Comparison of ENCODE assay signal across 22 mouse cellular contexts in the genomic region with DNA sequence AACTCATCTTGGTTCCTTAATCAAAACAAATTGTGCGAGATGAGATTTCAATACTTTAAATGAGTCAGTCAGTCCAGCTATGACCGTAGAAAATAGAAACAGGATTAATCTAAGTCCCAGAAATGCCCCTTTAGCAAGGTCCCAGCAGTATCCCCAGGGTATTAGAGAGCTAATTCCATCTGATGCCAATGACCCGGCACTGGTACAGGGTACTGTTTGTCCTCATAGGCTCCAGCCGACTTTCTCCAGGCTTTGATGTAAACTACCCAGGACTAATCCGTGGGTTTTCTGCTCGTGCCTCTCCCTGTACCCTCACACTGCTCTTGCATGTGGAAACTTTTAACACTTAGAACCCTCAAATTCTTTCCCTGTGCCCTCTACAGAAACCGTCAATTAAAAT. TPM values are rescaled to one million over a fixed set of nuclear protein-coding genes. Genes with fewer than 3 reads are reported as not detected.
DNase-seq lines count a peak whose midpoint lies in the region; ATAC-seq and TF ChIP-seq lines count a peak whose summit lies in the region.
"Had no signal": no experiment of that assay in that cellular context is flagged by ENCODE, and none has a peak within 500 bp of the region (broad histone marks: within the 10 kb centered on the region; RNA-seq: fewer than 3 reads in every experiment).

No protein-coding gene starts in this region.

- DNase-seq in heart, adult 11 months: peak; percentile 87
- no peak for DNase-seq in heart, postnatal 10 days
- DNase-seq in midbrain, embryonic 14.5 days: peak; percentile 18
- DNase-seq in midbrain, embryonic 11.5 days (ENCODE audit: low spot score, missing footprints): no peak
- peak; percentile 23 for DNase-seq in brain, embryonic 14.5 days (ENCODE audit: low read depth)
- DNase-seq in stomach, postnatal 0 days (ENCODE audit: low spot score): peak; percentile 2
- DNase-seq in urinary bladder, postnatal 4 days (ENCODE audit: low spot score in 2 of 2): no peak
- DNase-seq: adrenal gland, postnatal 10 days; adrenal gland, postnatal 36 days; cerebellum, adult 11 months; cerebellum, adult 9-11 months; forebrain, postnatal 0 days; gastrocnemius, postnatal 25 days; heart, adult 2 months had no signal

- H3K9me3 ChIP-seq in midbrain, embryonic 14.5 days (ENCODE audit: control insufficient read depth, low read length): no peaks in the 10 kb centered on the region
- no peaks in the 10 kb centered on the region for H3K9me3 ChIP-seq in midbrain, embryonic 11.5 days (ENCODE audit: control insufficient read depth, low read length)
- H3K9me3 ChIP-seq in stomach, postnatal 0 days (ENCODE audit: control insufficient read depth, low read length): no peaks in the 10 kb centered on the region
- H3K9me3 ChIP-seq: embryonic facial prominence, embryonic 12.5 days; embryonic facial prominence, embryonic 15.5 days; heart, embryonic 10.5 days; heart, embryonic 13.5 days; hindbrain, embryonic 12.5 days; hindbrain, embryonic 15.5 days had no signal

- no peak overlapping the region for H3K4me2 ChIP-seq in midbrain, embryonic 14.5 days (ENCODE audit: low read length)
- no peak overlapping the region for H3K4me2 ChIP-seq in midbrain, embryonic 11.5 days
- H3K4me2 ChIP-seq in stomach, postnatal 0 days (replicated peaks; ENCODE audit: low read depth): no peak overlapping the region
- H3K4me2 ChIP-seq: embryonic facial prominence, embryonic 12.5 days; embryonic facial prominence, embryonic 15.5 days; heart, embryonic 13.5 days; hindbrain, embryonic 12.5 days; hindbrain, embryonic 15.5 days had no signal

- H3K36me3 ChIP-seq in midbrain, embryonic 14.5 days (ENCODE audit: control insufficient read depth, insufficient read depth, low read length): no peaks in the 10 kb centered on the region
- no peaks in the 10 kb centered on the region for H3K36me3 ChIP-seq in midbrain, embryonic 11.5 days (ENCODE audit: control insufficient read depth, insufficient read depth, low read length)
- no peaks in the 10 kb centered on the region for H3K36me3 ChIP-seq in stomach, postnatal 0 days (ENCODE audit: control insufficient read depth, insufficient read depth, low read length)
- H3K36me3 ChIP-seq: embryonic facial prominence, embryonic 12.5 days; embryonic facial prominence, embryonic 15.5 days; heart, embryonic 10.5 days; heart, embryonic 13.5 days; hindbrain, embryonic 12.5 days; hindbrain, embryonic 15.5 days had no signal

- 26% methylated on average over 7 of the region's 7 CpGs for WGBS in midbrain, embryonic 14.5 days
- 35% methylated on average over 7 of the region's 7 CpGs for WGBS in midbrain, embryonic 11.5 days
- WGBS in stomach, postnatal 0 days: 59% methylated on average over 7 of the region's 7 CpGs

- no peak overlapping the region for H3K27ac ChIP-seq in midbrain, embryonic 14.5 days (replicated peaks; ENCODE audit: low read depth, low read length)
- H3K27ac ChIP-seq in midbrain, embryonic 11.5 days (ENCODE audit: low read depth, low read length): no peak overlapping the region
- no peak overlapping the region for H3K27ac ChIP-seq in stomach, postnatal 0 days (replicated peaks)
- H3K27ac ChIP-seq: embryonic facial prominence, embryonic 12.5 days; embryonic facial prominence, embryonic 15.5 days; heart, adult 2 months; heart, embryonic 10.5 days; heart, embryonic 13.5 days; hindbrain, embryonic 12.5 days; hindbrain, embryonic 15.5 days had no signal

- H3K4me3 ChIP-seq in midbrain, embryonic 14.5 days (replicated peaks; ENCODE audit: low read depth, low read length): no peak overlapping the region
- H3K4me3 ChIP-seq in midbrain, embryonic 11.5 days (ENCODE audit: low read depth, low read length): no peak overlapping the region
- no peak overlapping the region for H3K4me3 ChIP-seq in stomach, postnatal 0 days (ENCODE audit: low read depth, low read length)
- H3K4me3 ChIP-seq: embryonic facial prominence, embryonic 12.5 days; embryonic facial prominence, embryonic 15.5 days; heart, adult 2 months; heart, embryonic 10.5 days; heart, embryonic 13.5 days; hindbrain, embryonic 12.5 days; hindbrain, embryonic 15.5 days had no signal

- no peak for TF ChIP-seq POLR2A in brain, embryonic 14.5 days (IDR thresholded peaks at IDR 0.05; ENCODE audit: borderline replicate concordance, extremely low read depth, insufficient read depth, insufficient read length, poor library complexity, severe bottlenecking)

- no peaks in the 10 kb centered on the region for H3K4me1 ChIP-seq in midbrain, embryonic 14.5 days (ENCODE audit: control insufficient read depth, insufficient read depth, low read length)
- H3K4me1 ChIP-seq in midbrain, embryonic 11.5 days (ENCODE audit: control insufficient read depth, insufficient read depth, low read length): 0 out of 2 replicates have a peak, but pooled peaks cover 3% of the 10 kb centered on the region
- H3K4me1 ChIP-seq in stomach, postnatal 0 days (replicated peaks; ENCODE audit: control insufficient read depth, insufficient read depth): no peaks in the 10 kb centered on the region
- H3K4me1 ChIP-seq: heart, embryonic 10.5 days; heart, embryonic 13.5 days had no signal

- no peak for TF ChIP-seq CTCF in brain, embryonic 14.5 days (IDR thresholded peaks at IDR 0.05; ENCODE audit: borderline replicate concordance, extremely low read depth, insufficient read depth, insufficient read length)
- TF ChIP-seq CTCF in stomach, postnatal 0 days (IDR thresholded peaks at IDR 0.05; ENCODE audit: low read depth): no peak

- intact Hi-C loops in heart, postnatal 10 days (cut with DNase I): no loop called here

- no peak for ATAC-seq in midbrain, embryonic 14.5 days (ENCODE audit: low FRiP score, low TSS enrichment)
- ATAC-seq in midbrain, embryonic 11.5 days (ENCODE audit: low FRiP score): no peak
- ATAC-seq in stomach, postnatal 0 days (ENCODE audit: low FRiP score, low TSS enrichment): no peak
- ATAC-seq: activated CD4-positive, CD25-positive, alpha-beta regulatory T cell, adult 4 months; forebrain, embryonic 14.5 days; forebrain, postnatal 0 days had no signal

- no peak overlapping the region for H3K9ac ChIP-seq in midbrain, embryonic 14.5 days (replicated peaks; ENCODE audit: low read length)
- H3K9ac ChIP-seq in midbrain, embryonic 11.5 days (ENCODE audit: low read length): no peak overlapping the region
- H3K9ac ChIP-seq in stomach, postnatal 0 days (ENCODE audit: low read length): no peak overlapping the region
- H3K9ac ChIP-seq: embryonic facial prominence, embryonic 12.5 days; embryonic facial prominence, embryonic 15.5 days; forebrain, postnatal 0 days; heart, embryonic 13.5 days; hindbrain, embryonic 12.5 days; hindbrain, embryonic 15.5 days had no signal

- no peak for TF ChIP-seq EP300 in stomach, postnatal 0 days (optimal IDR thresholded peaks at IDR 0.05)

- no peaks in the 10 kb centered on the region for H3K27me3 ChIP-seq in midbrain, embryonic 14.5 days (ENCODE audit: control insufficient read depth, insufficient read depth, low read length)
- H3K27me3 ChIP-seq in midbrain, embryonic 11.5 days (ENCODE audit: control insufficient read depth, insufficient read depth, low read length): no peaks in the 10 kb centered on the region
- no peaks in the 10 kb centered on the region for H3K27me3 ChIP-seq in stomach, postnatal 0 days (ENCODE audit: control insufficient read depth, insufficient read depth, low read length)
- H3K27me3 ChIP-seq: embryonic facial prominence, embryonic 12.5 days; embryonic facial prominence, embryonic 15.5 days; heart, embryonic 13.5 days; hindbrain, embryonic 12.5 days; hindbrain, embryonic 15.5 days had no signal

RNA-seq across cellular contexts. Expression of a gene that starts 44.7 kb away (rescaled TPM):
- total RNA-seq in heart, postnatal 10 days (2021): 1 to 10 TPM; 7.2 to 9.7 TPM
- polyA plus RNA-seq in midbrain, embryonic 14.5 days (2014; fragmentation: Nextera tagmentation; extraction: Ambion mirVana): 39.0 and 42.2 TPM in 2 replicates
- 11.4 and 12.4 TPM in 2 replicates for polyA plus RNA-seq in midbrain, embryonic 11.5 days (2014; fragmentation: Nextera tagmentation; extraction: Ambion mirVana)
- 165 and 168 TPM in 2 replicates for polyA plus RNA-seq in brain, embryonic 14.5 days (2012; rRNA removed)
- 16.0 and 16.8 TPM in 2 replicates for polyA plus RNA-seq in stomach, postnatal 0 days (2015; fragmentation: Nextera tagmentation; extraction: Ambion mirVana)

RNA-seq across cellular contexts. Expression of a gene that starts 55.0 kb away (rescaled TPM):
- 10 to 100 TPM; 51.0 to 52.2 TPM for total RNA-seq in heart, postnatal 10 days (2021)
- polyA plus RNA-seq in midbrain, embryonic 14.5 days (2014; fragmentation: Nextera tagmentation; extraction: Ambion mirVana): 24.9 and 28.0 TPM in 2 replicates
- 19.4 and 19.6 TPM in 2 replicates for polyA plus RNA-seq in midbrain, embryonic 11.5 days (2014; fragmentation: Nextera tagmentation; extraction: Ambion mirVana)
- polyA plus RNA-seq in brain, embryonic 14.5 days (2012; rRNA removed): 96.7 and 102 TPM in 2 replicates
- polyA plus RNA-seq in stomach, postnatal 0 days (2015; fragmentation: Nextera tagmentation; extraction: Ambion mirVana): 20.0 and 20.3 TPM in 2 replicates

Comparison
In these comparisons a context has a peak if more than half of its experiments do, and no peak if none do; other contexts are left out.
1. DNase-seq: peak in heart, adult 11 months (single experiment), midbrain, embryonic 14.5 days (single experiment), brain, embryonic 14.5 days (single experiment) and stomach, postnatal 0 days (single experiment); none in heart, postnatal 10 days (0 of 2), midbrain, embryonic 11.5 days (single experiment) and urinary bladder, postnatal 4 days (0 of 2).